Mouse (Mus musculus) cerebellum, adult 9-10 months (tissue): ENCODE results near the gene Cxcl2.

ENCODE experiments used
- DNase-seq: peaks from one replicate; pipeline ENCODE4 v3.0.0; 2022

Gene Cxcl2

DNA sequence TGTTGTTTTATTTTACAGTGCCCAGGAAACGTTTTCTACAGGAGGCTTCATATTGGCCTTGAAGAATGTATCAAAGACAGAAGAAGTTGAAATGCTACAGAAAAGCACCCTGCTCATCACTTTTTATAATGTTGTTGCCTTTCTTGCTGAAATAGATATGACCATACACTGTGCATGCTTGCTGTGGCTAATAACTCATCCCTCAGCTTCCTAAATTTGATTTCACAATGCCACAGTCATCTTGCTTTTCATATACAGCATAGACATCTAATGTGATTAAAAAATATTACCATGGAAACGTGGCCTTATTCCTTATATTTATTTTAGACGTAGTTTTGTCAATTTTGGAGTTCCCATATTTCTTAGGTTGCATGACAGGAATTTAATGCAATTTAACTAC, 6.2 kb upstream of the Cxcl2 start:
- DNase-seq, result no peak

DNA sequence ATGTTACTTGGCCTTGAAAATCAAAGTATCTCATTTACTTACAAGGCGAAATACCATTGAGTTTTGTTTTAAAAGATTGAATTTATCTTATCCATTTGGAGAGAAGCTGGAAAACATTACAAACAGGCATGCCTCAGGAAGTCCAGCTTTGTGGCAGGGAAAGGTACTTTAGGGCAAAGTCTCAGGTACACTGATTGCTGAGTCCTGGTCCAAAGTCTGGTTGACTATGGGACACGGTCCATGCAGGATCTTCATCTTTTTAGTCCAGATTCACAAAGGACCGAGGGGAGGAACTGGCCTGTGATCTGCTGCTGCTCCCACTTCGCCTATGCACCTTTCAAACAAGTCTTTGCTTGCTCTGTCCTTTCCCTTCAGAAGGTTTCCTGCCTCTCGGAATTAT, 4.4 kb upstream of the Cxcl2 start:
- no peak for DNase-seq

DNA sequence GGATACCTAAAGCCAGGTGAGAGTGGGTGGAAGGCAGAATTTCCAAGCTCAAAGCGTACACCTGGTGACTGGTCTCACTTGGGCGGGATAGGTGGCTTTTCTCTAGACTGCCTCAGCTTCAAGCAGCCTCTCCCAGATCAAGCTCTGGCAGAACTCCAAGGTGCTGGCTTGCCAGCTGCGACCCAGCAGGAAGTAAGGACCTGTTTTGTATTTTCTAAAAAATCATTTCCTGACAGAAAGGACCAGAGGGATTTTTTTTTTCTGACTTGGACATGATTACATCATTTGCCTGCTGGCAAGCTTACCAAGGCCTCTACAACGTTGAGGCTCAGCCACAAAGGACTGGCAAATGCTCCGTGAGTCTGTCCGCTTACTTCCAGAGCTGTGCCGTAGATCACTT, 3.5 kb upstream of the Cxcl2 start:
- peak; percentile 84 for DNase-seq

DNA sequence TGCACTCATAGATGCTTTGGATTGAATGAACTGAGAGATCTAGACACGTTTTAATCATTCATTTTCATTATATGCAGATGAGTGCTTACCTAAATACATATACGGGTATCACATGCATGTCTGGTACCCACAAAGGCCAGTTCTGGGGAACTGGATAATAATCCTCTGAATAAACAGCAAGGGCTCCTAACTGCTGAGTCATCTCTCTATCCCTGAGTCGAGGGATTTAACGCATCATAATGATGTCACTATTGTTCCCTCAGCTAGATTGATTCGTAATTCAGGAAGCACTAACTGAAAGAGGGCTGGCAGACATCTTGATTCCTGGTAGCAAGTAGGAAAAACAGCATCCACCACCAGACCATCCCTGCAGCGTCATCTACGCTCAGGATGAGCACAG, 3.0 kb upstream of the Cxcl2 start:
- no peak for DNase-seq

DNA sequence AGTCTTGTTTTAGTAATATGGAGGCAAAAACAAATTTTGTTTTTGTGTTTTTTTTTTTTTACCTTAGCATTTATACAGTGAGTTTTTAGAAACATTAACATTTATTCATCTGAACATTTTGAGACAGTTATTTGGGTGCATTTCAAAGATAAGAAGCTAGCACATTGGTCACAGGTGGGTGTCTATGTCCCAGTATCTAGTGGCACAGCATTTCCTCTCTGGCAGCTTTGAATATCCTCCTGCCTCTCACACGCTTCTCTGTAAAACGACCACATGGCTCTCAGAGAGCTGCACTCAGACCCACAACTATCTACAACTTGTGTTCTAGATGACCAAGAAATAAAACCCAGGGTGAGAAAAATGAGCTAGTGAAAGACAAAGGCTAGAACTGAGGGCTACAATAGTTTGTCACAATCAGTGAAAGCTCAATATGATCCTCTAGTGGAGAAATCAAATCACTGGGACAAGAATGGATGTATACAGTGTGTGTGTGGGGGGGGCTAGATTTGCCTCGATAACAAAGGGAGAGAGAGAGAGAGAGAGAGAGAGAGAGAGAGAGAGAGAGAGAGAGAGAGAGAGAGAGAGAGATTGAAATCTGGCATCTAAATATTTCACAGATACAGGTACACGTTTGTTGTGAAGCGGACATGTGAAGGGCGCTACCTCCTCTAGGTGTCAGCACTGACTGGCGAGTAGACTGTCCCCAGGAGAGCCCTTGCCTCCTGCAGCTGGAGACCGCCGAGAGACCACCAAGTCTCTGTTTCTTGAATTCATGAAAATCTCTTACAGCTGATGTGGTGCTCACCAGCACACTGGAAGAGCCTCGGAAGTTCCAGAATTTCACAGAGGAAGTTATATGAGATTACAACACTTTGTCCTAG, 1.1 kb upstream of the Cxcl2 start:
- DNase-seq, result no peak

DNA sequence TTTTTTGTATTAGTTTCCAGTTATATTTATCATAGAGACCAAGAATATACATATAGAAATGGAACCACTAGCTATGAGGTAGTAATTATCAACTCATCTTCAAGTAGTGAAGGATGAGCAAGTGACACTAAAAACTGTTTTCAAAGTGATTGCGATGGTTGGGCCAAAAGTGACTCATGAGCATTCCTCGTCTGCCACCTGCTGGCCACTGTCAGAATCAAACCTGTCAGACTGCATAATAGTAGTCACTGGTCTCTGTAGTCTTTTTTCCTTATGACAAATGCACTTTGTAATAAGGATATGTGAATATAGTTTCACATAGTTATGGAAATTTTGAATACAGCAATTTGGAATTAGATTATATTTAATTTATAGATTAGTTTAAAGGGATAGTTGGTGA, 5.3 kb downstream of the Cxcl2 start:
- DNase-seq, result peak; percentile 59

DNA sequence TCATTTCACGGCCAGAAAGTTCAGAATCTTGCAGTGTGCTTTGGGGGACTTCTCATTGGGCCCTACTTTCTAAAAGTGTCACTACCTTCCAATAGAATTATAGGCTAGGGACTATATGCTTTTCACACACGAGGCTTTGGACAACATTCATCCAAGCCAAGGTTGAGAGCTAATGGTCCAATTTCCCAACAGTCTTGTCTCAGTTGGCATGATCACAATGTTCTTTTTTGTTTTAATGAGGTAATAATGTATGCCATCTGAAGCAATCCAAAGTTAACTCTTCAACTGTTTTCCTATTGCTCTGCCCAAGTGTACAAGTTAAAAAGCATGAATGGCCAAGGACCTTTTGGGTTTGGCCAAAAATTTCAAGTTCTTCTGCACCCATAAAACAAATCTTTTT, 15.8 kb downstream of the Cxcl2 start:
- DNase-seq, result no peak

DNA sequence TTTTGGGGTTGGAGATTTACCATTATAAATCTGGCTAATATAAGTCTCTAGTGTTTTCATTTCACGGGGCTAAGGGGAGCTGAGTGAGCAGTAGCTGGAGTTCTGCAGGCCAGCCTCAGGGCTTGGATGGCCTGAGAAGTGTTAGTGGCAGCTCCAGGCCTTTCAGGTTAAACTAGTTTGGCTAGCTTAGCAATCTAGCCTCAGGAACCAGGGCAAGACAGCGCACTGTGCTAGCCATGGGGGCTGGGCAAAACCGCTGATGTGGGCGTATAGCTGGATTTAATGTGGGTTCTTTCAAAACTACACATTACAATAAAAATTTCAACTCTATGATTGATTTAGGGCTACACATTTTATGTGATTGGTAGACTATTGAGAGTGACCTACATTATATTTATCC, 19.3 kb downstream of the Cxcl2 start:
- no peak for DNase-seq

DNA sequence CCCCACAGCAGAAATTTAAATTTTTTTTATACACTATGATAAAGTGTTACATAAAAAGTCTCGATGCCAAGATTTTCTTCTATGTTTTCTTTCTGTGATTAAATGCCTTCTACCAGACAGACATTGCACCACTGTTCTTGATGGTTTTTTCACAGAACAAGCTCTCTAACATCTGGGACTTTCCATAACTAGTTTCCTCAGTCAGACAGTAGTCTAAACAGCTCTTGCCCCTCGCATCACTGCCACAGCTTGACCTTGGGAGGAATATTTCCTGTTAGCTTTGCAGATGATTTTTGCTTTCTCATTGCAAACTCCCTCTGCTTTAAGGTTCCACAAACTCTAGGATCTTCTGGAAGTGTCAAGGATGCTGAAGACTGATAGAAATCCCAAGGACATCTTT, 26.9 kb downstream of the Cxcl2 start:
- no peak for DNase-seq

DNA sequence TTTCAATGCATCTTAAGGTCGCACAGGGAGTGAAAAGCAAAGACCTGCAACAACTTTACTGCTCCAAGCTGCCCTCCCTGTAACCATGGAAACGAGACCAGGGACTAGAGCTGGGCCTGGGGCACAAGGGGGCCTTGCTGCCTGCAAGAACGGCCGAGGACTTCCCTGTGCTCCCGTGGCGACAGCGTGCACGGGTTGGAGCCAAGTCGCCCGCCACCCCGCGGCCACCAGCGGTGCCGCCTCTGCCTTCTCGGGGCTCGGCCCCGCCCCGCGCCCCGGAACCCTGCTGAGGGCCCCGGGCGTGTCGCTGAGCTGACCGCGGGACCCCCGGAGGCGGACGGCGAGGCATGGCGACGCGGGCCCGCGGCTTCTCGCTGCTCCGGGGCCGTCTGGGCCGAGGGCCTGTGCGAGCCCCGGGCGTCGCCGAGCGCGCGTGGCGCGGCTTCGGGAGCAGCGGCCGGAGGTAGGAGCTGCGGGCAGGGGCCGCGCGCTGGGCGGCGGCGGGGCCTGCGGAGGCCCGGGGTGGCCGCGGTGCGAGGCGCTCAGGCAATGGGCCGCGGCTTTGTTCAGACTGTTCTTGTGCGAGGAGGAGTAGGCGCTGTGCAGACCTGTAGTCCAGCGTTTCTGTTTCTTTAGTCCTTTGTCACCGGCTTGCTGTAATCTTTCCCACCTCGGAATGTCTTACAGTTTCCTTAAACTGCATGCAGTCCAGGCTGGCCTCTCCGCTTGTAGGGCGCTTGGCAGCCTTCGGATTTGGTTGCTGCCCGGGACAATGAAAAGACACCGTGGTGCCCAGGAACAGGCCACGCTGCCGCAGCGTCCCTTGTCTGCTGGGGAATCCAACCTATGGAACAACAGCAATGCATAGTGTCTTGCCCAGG, 27.5 kb downstream of the Cxcl2 start, which contains the start of gene Mthfd2l:
Gene Mthfd2l, plus strand, starts transcription at position 147 of the 881 bp plus-strand sequence.
- peak; percentile 51 for DNase-seq

DNA sequence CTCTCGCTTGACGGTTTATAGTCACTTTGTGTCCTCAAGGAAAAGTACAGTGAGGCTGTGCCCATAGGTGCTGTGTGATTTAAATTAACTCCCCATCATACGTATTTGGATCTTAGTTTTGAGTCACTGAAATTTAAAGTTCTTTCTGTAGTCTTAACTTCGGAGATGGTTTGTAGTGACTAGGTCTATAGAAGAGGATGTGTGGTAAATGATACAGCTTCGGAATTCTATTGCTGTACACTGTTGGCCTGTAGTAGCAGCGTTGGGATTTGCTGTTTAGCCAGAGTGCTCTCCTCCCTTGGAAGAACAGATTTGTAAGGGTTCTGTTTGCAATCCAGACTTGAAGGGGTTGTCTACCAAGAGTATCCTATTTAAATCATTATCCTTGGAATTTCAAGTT, 28.2 kb downstream of the Cxcl2 start:
- peak; percentile 10 for DNase-seq

DNA sequence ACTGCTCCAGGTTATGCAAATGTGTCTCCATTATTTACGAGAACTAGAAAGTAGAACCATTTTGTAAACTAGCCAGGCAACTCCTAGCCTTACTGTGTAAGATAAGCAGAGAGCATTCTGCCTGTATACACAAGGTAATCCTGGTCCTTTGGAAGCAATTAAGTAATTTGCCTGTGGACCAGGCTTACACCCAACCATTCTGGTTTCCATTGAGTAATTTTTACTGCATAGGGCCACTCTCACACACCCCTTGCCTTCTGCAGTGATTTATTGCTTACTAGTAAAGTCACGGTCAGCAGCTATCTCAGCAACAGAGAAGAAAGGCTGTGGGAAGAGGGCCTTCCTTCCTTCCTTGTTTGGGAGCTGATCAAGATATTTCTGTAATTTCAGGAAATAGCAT, 33.0 kb downstream of the Cxcl2 start:
- no peak for DNase-seq

DNA sequence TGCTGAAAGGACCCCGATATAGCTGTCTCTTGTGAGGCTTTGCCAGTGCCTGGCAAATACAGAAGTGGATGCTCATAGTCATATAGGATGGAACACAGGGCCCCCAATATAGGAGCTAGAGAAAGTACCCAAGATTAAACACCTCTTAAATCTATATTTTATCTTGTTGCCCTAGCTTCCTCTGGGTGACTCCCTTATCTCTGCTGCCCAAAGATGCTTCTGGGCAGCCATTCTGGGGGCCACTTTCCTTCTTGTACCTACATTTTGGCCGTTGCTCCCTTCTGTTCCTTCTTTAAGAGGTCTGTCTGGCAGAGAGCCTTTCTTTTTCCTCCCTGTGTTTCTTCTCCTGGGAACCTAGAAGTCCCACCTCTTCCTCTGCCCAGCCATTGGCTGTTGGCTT, 41.8 kb downstream of the Cxcl2 start:
- DNase-seq, result no peak

DNA sequence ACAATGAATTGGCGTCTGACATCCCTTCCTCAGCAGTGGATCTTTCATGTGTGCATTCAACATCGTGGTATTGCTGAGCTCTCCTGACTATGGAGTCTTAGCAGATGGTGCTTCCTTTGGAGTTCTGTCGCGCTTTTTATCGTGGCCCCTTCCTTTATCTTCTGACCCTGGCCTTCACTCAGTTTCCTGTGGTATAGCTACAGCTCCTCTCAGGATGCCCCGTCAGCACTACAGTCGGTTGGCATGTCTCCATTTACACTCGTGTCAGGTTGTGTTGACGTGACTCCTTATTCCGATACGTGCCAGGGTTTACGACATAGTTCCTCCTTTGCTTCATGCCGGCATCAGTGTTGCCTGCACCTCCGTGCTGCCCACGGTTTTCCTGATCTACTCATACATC, 45.8 kb downstream of the Cxcl2 start:
- DNase-seq, result no peak

DNA sequence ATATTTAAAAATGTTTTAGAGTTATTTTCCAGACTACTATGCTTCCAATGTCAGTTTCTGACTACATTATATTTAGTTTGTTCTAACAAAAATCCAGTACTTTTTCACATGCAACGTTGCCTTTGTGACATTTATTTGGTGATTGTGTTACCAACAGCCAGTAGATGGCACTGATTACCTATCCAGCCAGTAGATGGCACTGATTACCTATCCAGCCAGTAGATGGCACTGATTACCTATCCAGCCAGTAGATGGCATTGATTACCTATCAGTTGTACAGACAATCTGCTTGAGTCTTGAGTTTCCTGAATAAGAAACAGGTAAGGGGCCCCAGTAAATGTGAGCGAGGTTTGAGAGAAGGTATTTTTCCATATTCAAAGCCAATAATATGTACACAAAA, 47.8 kb downstream of the Cxcl2 start:
- peak; percentile 78 for DNase-seq

DNA sequence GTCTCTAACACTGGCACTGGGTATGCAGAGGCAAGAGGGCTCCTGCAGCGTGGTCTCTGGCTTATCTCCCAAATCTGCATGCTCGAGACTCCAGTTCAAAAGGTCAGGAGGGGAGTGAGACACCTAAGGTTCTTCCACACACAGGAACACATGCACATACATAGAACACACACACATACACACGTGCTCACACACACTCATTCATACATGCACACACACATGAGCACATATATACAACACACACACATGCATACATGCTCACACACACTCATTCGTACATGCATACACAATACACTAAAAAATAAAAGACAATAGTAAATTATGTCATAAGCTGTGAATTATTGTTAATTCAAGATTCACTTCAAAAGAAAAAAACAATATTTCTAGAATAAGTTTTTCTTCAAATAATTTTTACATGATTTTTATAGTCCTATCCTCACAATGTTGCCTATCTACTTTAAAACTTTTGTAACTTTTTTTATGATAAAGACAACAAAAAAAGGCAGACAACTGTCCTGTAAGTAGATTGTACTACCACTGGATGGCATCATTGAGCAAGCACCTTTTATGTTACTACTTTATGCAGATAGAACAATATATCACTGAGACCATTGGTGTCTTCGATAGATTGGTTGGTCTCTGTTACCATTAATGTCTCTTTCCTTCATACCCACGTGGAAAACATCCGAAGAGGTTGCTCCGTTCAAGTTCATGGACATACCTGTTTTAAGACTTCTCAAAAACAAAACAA, 49.2 kb downstream of the Cxcl2 start:
- DNase-seq, result no peak
